Mouse (Mus musculus): Measurements from ENCODE around the gene Pax4.

The Pax4 gene

DNA sequence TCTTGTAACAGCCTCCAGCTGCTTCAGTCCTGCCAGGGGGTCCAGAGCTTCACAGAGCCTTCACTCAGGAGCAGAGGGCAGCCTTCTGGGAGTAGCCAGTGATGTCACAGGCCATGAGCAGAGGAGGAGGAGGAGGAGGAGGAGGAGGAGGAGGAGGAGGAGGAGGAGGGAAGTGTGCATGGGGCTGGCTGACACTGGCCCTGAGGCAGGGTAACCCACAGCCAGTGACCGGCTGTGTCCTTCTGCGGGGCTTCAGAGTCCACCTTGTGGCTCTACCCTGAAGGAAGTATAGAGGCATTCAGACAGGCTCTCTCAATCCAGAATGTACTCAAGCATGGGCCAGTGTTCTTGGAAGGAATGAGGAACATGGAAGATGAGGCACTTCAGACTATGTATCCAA lies at the start of gene Pax4:
Gene Pax4 (minus strand): TSS at position 101 of the 400 bp plus-strand sequence.
- no peak for DNase-seq

DNA sequence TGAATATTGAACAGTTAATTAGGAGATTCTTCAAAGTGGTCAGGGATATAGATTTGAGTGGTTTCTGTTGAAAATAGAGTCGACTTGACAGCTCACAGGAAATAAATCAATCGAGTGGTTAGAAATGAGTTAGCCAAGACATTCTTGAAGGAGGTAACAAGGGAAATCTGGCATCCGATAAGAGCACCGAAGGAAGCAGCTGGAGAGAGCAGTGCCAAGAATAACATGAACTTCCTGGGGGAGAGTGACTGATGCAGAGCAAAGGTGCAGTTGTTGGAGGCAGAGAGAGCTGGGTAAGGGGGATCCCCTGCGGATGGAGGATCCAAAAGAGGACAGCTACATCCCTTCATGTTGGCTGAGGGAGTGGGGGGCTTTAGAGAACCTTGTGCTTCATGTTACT lies 48.7 kb upstream of the Pax4 start:
- no peak for DNase-seq

DNA sequence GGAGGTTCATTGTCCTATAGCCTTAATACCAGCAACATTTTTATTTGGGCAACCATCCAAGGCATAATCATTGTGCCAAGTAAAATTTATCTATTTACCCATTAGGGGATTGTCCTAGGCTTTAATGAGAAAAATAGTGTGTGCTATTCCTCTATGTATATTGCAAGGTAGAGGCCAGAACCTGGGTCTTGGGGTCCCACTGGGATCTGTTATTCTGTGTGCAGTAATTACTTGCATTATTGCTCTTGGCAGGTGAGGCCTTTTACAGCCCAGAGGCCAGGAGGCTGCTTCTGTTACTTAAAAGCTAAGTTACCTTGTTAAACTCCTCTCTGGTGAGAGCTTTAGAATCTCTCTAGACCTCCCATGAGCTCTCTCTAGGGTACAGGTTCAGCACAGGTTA lies 42.0 kb upstream of the Pax4 start:
- DNase-seq: no peak

DNA sequence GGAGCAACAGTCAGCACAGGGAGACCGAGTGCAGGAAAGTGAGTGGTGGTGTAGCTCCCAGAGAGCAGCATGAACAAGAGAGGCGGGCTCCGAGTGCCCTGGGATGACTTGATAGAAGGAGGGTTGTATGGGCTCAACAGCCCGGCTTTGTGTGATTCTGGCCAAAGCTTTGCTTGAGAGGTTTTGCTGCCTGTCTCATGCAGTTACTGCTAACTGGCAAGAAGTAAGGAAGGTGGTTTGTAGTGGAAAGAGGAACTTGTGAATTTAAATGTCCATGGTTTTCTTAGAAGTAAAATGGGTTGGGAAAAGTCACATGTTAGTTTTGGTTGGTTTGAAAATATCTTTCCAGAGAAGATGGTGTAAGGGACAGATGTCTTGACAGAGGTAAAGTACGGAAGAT lies 41.5 kb upstream of the Pax4 start:
- DNase-seq: no peak

DNA sequence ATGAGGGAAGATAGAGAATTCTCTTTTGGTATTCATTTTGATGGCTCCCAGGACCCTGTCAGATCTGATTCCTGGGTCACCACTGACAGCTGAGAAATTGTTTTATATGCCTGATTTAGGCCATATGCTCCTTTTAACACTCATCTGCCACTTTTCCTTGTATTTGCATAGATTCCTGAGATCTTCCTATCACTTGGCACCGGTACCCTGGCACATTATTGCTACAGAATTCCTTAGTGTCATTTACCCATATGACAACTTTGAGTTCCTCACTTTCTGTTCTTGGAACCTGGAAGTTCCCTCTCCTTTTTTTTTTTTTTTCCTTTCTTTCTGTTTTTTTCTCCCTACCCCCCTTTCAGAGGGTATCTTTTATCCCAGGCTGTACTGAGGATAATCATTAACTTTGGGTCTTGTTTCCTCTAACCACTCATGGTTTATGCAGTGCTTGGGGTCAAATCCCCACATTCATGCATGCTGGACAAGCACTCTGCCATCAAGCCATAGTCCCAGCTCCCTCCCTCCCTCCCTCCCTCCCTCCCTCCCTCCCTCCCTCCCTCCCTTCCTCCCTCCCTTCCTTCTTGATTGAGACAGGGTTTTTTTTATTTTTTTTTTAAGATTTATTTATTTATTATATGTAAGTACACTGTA lies 39.2 kb upstream of the Pax4 start:
- no peak for DNase-seq

DNA sequence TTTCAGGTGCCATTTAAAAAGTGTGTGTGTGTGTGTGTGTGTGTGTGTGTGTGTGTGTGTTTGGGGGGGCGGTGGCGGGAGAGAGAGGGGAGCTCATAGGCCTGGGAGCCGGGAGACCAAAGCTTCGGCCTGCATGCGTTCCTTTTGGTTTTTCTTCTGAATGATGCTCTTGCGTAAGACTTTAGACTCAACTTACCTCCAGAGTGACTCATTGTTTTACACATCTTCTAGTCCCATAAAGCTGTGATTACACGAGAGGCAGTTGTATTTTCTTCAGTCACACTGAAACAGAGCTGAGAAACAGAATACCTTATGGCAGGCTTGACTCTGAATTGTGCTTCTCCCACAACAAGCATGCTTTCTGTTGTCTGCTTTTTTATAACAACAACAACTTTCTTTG lies 37.8 kb upstream of the Pax4 start:
- no peak for DNase-seq

DNA sequence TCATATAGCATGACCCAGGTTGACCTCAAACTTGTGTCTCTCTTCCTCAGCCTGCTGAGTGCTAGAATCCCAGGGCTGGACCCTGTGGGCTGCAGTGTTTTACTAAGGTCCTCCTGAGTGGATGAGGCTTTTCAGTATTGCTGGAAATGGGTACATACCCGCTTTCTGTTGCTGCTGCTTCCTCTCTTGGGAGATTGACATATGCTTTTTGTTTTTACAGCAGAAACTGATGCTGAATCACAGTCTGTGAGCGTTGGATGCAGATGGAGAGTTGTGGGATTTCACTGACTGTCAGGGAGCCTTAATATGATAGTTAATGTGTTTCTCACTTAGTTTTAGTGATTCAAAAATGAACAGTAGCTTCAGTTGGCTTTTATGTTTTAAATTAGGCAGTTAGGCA lies 37.3 kb upstream of the Pax4 start:
- DNase-seq: no peak

DNA sequence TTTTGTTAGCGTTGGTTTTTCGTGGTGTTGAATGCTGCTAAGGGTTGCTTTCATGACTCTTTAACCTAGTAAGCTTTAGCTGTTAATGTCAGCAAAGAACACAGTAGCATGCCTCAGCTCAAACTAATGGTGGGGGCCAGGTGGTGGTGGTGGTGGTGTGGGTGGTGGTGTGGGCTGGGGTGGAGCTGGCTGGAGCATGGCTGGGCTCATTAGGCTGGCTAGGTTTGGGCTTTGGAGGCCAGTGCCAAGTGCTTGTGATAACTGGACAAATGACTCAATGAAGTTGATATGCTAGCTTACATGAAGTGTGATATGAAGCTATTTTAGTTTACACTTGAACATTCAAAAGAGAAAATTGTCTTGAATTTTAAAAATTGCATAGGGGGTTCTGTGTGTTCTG lies 36.9 kb upstream of the Pax4 start:
- no peak for DNase-seq

DNA sequence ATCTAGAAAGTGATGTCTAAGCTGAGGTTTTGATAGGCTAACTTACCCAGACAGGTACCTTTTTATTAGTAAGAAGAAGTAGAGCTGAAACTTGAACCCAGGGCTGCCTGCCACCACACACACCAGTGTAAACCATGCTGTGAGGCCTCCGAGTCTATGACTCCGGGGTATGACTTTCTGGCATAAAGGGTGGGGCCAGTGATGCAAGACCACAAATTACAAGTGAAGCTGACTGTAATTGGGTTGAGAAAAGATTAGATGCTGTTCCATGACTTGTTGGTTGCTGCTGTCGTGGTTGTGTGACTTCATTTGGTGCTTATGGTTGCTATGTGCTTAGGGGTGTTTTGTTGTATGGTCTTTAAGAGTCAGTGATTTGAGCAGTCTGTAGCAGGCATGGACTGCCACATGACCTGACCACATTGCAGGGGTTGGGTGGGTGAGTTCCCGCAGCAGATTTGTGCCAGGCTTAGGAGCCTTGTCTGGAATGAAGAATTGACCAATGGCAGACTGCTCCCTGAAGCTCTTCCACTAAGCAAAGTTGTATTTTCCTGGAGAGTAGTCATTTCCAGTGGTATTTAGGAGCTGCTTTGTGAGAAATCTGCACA lies 33.7 kb upstream of the Pax4 start:
- DNase-seq: no peak

DNA sequence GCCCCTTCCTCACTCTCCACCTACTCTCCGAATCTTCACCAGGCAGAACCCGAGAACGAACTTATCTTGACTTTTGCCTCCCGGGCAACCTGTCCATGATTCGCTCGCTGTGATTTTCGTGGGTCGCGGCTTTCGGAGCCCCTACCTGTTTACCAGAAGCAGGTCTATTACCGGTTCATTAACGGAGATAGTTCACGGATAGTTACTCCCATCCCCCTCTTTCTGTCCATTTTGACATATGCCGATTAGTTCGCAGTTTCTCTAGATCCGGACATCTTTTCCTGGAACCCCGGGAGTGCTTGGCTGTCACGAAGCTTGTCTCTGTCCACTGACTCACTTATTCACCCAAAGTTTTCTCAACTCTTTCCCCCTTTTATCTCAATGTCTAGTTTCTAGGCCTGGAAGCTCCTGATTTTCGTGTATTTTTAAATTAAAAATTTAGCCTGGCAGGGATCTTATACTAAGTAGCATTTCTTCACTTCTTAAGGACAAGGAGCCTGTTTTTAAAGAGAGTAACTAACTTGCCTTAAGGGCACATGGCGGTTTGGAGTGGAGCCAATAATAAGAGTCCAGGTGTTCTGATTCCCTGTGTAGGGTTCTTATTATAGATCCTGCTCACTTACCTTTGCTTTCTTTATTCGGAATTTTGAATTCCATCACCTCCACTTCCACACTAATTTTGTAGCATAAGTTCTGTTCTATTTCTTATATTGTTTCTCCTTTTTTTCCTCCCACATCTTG lies 31.8 kb upstream of the Pax4 start:
- peak; percentile 24 for DNase-seq

DNA sequence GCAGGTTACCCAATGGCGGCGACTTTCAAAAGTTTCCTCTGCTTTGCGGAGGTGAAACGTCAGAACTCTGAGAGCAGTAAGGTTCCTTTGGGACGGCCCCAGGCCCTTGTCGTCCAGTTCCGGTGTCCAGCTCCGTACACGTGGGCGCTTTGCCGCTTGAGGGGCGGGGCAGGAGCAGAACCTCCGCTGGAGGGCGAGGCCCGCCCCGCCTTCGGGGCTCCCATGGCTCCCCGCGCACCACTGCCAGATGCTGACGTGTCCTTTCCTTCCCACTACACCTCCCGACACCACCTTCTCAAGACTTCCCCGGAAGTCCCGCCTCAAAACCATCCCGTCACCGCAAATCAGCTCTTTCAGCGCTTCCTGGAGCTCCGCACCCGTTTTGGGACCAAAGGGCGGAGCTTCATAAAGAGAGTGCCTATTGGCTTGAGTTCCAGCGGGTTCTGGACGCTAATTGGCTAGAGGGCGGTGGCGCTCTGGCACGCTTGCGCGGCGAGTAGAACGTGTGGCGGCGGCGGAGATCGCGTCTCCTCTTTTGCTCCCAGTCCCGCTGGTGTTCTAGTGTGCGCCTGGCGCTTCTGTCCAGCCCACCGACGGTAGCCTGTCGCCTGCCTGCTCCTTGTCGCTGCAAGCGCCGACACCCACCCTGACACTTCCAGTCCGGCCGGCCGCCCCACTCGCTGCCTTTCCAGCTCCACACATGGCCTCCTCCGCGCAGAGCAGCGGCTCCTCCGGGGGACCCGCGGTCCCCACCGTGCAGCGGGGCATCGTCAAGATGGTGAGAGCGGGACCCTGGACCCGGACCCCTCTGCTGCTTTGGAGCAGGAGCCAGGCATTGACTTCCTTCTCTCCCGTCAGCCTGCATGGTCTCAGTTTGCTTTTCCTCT lies 31.0 kb upstream of the Pax4 start:
- DNase-seq: peak; percentile 100

DNA sequence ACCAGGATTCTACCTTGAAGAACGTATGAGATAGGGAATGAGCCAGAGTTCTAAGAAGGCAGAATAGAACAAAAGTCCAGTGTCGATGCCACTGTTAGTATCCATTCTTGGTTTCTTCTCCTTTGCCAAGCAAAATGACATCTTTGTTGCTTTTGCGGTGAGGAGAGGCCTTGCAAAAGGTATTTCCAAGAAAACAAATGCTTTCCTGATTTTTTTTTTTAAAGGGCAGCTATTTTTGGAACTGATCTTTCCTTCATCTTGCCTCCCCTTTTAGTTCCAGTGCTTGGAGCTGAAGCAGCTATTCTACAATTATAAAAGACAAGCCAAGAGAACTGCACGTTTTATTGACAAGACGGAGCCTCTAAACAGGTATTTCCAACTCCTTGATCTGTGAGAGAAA lies 25.7 kb upstream of the Pax4 start, which contains the start of gene Snd1:
Gene Snd1 (plus strand): TSS at position 301 of the 400 bp plus-strand sequence.
- no peak for DNase-seq

DNA sequence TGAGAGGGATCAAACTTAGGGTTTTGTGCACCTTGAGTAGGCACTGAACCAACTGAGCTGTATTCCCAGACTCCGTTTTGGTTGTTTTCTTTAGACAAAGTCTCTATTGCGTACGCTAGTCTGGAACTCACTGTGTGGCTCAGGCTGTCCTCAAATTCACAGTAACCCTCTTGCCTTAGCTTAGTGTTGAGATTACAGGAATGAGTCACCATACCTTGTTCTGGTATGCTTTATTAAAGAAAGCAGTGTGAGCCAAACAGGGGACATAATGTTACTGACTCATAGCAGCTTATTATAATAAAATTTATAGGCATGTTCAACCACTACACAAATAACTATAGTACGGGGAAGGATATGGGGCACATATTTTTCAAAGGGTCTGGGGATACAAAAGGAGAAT lies 25.1 kb upstream of the Pax4 start:
- no peak for DNase-seq

DNA sequence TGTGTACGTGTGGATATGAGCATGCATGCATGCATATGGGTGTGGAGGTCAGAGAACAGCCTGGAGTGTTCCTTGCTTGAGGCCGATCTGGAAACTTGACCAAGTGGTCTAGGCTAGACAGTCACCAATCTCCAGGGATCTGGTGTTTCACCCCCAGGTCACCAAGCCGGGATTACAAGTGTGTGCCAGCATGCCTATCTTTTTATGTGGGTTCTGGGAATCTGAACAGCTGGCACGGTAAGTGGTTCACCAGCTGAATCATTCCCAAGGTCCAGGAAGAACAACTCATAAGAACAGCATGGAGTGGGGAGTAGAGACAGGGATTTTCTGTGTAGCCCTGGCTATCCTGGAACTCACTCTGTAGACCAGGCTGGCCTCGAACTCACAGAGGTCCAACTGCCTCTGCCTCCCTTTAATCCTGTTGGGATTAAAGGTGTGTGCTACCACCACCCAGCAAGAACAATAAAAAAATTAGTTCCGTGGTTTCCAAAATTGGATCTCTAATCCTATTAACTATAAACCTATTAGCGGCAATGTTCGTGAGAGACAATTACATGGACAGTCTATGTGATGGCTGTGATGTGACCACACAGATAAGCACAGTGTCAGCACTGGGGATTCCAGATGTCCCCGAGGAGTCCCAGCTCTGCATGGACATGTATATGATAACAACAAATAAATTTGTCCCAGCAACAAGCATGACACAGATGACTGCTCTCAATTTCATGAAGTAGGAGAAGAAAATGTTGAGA lies 22.3 kb upstream of the Pax4 start:
- DNase-seq: no peak

DNA sequence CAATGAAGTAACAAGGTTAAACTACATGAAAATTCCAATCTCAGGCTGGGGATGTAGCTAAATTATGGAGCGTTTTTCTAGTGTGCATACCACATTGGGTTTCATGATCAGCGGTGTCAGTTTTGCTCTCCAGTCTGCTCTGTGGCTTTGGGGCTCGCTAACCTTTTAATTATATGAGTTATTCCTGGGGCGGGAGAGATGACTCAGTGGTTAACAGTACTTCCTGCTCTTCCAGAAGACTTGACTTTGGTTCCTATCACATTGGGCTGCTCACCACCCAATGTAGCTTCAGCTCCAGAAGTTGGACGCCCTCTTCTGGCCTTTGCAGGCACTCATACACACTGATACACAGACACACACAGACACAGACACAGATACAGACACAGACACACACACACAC lies 21.5 kb upstream of the Pax4 start:
- no peak for DNase-seq

DNA sequence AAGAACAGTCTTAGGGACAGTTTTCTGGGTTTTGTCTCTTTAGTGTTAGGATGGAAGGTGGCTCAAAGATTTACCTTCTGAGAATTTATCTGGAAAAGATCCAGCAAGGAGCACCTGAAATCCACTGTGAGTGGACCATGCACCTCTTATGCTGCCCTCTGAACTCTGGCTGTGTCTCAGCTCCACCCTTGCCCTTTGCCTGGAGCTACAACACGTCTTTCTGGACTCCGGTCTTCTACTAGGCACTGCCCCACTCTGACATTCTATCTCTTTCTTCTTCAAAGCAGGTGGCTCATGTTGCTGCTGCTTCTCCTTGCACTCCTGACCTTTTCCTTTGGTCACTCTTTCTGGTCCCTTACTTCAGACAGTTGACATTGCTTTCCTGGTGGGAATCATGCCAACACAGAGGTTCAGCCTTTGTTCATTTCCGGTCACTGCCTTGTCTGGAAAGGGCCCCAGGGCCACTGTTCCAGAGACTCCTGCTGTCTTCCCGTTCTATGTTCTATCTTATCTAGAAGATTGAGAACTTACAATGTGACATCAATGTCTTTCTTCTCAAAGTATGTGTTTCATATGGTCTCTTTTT lies 21.0 kb upstream of the Pax4 start:
- DNase-seq: no peak

DNA sequence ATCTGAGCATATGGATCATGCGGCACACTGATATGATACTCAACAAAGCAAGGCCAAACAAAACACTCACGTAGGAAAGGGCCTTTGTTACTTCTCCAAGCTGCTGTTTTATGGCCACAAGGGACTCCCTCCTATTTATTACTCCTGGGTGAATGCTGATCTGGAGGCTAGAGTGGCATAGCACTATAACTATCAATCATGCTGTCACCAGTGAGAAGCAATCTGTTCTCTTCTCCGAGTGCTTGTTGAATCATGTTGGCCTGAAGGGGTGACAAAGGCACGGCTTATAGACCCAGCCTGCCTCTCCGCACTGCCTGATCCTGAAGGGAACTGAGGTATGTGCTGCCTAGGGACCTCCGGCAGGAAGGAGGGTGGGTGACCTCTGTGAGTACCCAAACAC lies 15.5 kb upstream of the Pax4 start:
- DNase-seq: no peak

DNA sequence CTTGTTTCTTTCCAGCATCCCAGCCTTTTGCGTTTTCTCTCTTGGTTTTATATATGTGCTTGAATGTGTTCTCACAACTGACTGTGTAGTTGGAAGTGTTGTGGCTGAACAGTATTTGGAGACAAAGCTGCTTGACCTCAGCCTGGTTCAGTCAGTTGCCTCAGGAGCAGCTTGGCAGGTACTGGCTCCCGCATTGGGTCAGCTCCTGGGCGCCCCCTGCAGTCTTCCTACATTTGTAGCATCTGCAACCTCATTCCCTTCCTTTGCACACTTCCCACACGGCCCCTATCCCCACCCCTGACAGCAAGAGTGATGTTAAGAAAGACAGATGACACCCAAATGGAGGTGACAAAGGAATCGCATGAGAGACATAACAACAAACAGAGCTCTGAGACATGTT lies 11.4 kb upstream of the Pax4 start:
- peak; percentile 72 for DNase-seq

DNA sequence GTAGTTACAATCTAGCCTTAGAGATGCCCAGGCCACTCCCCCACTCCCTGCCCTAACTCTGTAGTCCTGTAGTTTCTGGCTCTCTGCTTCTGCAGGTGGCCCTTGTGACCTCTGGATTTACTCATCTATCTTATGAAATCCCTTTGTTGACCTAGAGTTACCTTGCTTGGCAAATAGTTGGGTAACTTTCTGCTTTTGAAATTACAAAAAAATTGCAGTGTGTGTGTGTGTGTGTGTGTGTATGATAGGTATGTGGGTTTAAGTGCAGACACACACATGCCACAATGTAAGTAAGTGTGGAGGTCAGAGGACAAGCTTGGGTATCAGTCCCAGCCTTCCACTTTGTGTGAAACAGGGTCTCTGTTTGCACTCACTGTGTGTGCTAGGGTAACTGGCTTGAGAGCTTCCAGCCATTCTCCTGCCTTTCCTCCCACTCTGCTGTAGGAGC lies 10.1 kb upstream of the Pax4 start:
- no peak for DNase-seq

DNA sequence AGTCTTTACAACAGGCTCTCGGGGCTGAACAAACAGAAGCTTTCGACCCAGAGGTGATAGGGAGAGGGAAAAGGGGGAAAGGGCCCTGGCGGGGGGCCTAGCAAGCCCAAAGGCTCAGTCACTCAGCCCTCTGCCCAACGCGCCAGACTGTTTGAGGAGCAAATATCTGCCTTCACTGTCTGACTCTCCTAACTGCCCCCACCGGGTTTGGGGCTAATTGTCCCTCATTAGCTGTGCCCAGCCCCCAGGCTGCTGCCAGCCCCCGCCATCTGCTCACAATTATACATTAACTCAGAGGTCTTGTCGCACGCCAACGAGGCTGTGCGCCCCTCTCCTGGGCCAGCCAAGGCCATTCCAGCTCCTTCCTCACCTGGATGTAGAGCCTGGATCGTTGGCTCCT lies 1.8 kb upstream of the Pax4 start:
- DNase-seq: no peak

DNA sequence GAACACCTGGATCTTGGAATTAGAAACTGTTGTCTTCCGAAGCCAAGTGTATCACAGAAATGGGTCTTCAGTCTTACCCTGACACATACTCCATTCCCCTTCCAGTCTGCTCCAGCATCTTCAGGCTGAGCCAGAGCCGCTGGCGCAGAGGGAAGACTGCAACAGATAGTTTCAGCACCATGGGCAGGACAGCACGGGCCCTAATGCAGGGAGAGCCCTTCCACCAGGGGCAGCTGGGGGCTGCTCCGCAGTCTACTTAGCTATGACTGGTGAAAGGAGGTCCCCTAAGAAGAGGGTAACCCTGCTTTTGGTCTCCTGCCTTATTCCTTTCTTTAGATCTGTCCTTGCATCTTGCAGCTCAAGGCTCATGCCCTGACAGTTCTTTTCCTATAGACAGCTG lies 1.3 kb upstream of the Pax4 start:
- DNase-seq: no peak

DNA sequence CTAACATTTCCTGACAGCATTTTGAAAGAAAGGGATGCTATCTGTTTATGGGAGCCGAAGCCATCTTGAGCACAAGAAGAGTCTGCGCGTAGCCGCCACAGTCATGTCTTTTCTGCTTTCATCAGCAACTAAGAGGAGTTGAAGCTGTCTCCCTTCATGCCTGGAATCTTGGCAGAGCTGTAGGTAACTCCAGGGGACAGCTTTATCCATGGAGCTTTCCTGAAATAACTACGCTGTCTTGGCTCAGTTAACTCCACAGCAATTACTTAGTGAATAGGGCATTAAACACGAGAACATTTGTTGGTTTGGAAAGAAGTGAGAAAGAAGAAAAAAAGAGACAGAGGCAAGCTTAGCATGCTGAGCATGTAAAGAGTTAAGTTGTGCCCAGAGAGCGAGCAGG lies 1.2 kb downstream of the Pax4 start:
- no peak for DNase-seq

Data from cerebellum, adult 9-11 months (tissue).